Mouse (Mus musculus) olfactory bulb, adult 2 months (tissue): ENCODE data around the gene B4gat1.

Experiments used
- CTCF ChIP-seq: fragments of 200-500 bp; IDR thresholded peaks from 2 replicates; pipeline ENCODE4 v1.5.1; 2012; ENCODE audit warnings: low read depth, mild to moderate bottlenecking, low read length, moderate library complexity; ENCODE audit not compliant: insufficient read depth
- POLR2A ChIP-seq: fragments of 200-500 bp; IDR thresholded peaks from 2 replicates; pipeline ENCODE4 v1.6.1; 2012; ENCODE audit warnings: mild to moderate bottlenecking, low read depth, low read length, moderate library complexity; ENCODE audit not compliant: insufficient read depth

- no peak for TF ChIP-seq CTCF
- TF ChIP-seq POLR2A: no peak
These were observed 22.3 kb upstream of the B4gat1 start for GRCm38 (mm10) chr19:5016221-5016742.
